Comparison of ENCODE assay signal across 26 mouse cellular contexts in genomic region chr9:105997955-105998354, GRCm38 (mm10). TPM values are rescaled to one million over a fixed set of nuclear protein-coding genes. Genes with fewer than 3 reads are reported as not detected.
"Had no signal": no experiment of that assay in that cellular context is flagged by ENCODE, and none has a peak within 500 bp of the region (broad histone marks: within the 10 kb centered on the region; RNA-seq: fewer than 3 reads in every experiment).

No protein-coding gene starts in this region.

- DNase-seq: gastrocnemius, adult 2 months; gastrocnemius, postnatal 10 days; gastrocnemius, postnatal 25 days; heart, adult 18-20 months; heart, postnatal 10 days; heart, postnatal 4 days; kidney, adult 18-20 months; kidney, adult 8-10 months; kidney, postnatal 10 days; kidney, postnatal 36 days; layer of hippocampus, adult 9-11 months; layer of hippocampus, postnatal 36 days; left cerebral cortex, postnatal 4 days had no signal

- H3K27ac ChIP-seq: gastrocnemius, adult 2 months; heart, embryonic 10.5 days; hindbrain, embryonic 10.5 days; hindbrain, embryonic 12.5 days; hindbrain, embryonic 14.5 days; intestine, embryonic 15.5 days; limb, embryonic 13.5 days; limb, embryonic 15.5 days; liver, embryonic 12.5 days had no signal

- H3K4me3 ChIP-seq: gastrocnemius, adult 2 months; heart, embryonic 10.5 days; heart, embryonic 12.5 days; hindbrain, embryonic 10.5 days; hindbrain, embryonic 12.5 days; intestine, embryonic 15.5 days; limb, embryonic 13.5 days; limb, embryonic 15.5 days; liver, embryonic 12.5 days had no signal

- ATAC-seq: hindbrain, embryonic 16.5 days; inflammation-experienced regulatory T-cells, adult 6 months; intestine, embryonic 15.5 days; intestine, postnatal 0 days; liver, embryonic 12.5 days had no signal

- H3K4me1 ChIP-seq: heart, embryonic 10.5 days; heart, embryonic 12.5 days; hindbrain, embryonic 12.5 days; intestine, embryonic 15.5 days; limb, embryonic 13.5 days; limb, embryonic 15.5 days; liver, embryonic 12.5 days had no signal

- H3K4me2 ChIP-seq: heart, embryonic 12.5 days; hindbrain, embryonic 12.5 days; hindbrain, embryonic 14.5 days; intestine, embryonic 15.5 days; limb, embryonic 13.5 days; limb, embryonic 15.5 days; liver, embryonic 12.5 days had no signal

- H3K9ac ChIP-seq: heart, embryonic 12.5 days; hindbrain, embryonic 12.5 days; hindbrain, embryonic 14.5 days; intestine, embryonic 15.5 days; limb, embryonic 13.5 days; limb, embryonic 15.5 days; liver, embryonic 12.5 days had no signal

- H3K27me3 ChIP-seq: heart, embryonic 12.5 days; hindbrain, embryonic 12.5 days; intestine, embryonic 15.5 days; limb, embryonic 13.5 days; limb, embryonic 15.5 days had no signal

- H3K36me3 ChIP-seq: heart, embryonic 10.5 days; heart, embryonic 12.5 days; hindbrain, embryonic 10.5 days; hindbrain, embryonic 12.5 days; limb, embryonic 13.5 days; limb, embryonic 15.5 days; liver, embryonic 12.5 days had no signal

- H3K9me3 ChIP-seq: heart, embryonic 10.5 days; heart, embryonic 12.5 days; hindbrain, embryonic 10.5 days; intestine, embryonic 15.5 days; limb, embryonic 13.5 days; limb, embryonic 15.5 days; liver, embryonic 12.5 days had no signal

RNA-seq across cellular contexts. Expression of gene Col6a5, which starts 37.5 kb away (rescaled TPM):
- total RNA-seq: granulocyte monocyte progenitor cell, adult 5-6 weeks had no signal
- polyA plus RNA-seq: heart, embryonic 10.5 days; hindbrain, embryonic 14.5 days; inflammation-experienced regulatory T-cells, adult 6 months; liver, embryonic 12.5 days had no signal
